Mouse (Mus musculus) neural tube, embryonic 14.5 days (tissue): Measurements from ENCODE around the gene Cercam. TPM values are rescaled to one million over a fixed set of nuclear protein-coding genes. Genes with fewer than 3 reads are reported as not detected.

Source experiments
- ATAC-seq: fragments of 200-750 bp; cut with Nextera tagmentation; 2 replicates; pipeline ENCODE4 v1.8.0; 2017; ENCODE audit warnings: low read depth, mild to moderate bottlenecking, moderate TSS enrichment, moderate library complexity
- H3K27ac ChIP-seq: fragments of 300-500 bp; sonication (generic); 2 replicates; pipeline ENCODE4 v1.5.1; 2014; ENCODE audit warnings: low read depth, mild to moderate bottlenecking, control low read depth, low read length, moderate library complexity, mixed read lengths
- H3K27me3 ChIP-seq: fragments of 300-500 bp; sonication (generic); 2 replicates; pipeline ENCODE4 v1.6.1; 2014; ENCODE audit warnings: low read length; ENCODE audit not compliant: control insufficient read depth, insufficient read depth
- H3K36me3 ChIP-seq: fragments of 300-500 bp; sonication (generic); 2 replicates; pipeline ENCODE4 v1.6.1; 2014; ENCODE audit warnings: low read length, mixed read lengths; ENCODE audit not compliant: control insufficient read depth, insufficient read depth
- H3K4me1 ChIP-seq: fragments of 300-500 bp; sonication (generic); 2 replicates; pipeline ENCODE4 v1.6.1; 2014; ENCODE audit warnings: low read length; ENCODE audit not compliant: control insufficient read depth, insufficient read depth
- H3K4me2 ChIP-seq: fragments of 300-500 bp; sonication (generic); 2 replicates; pipeline ENCODE4 v1.6.1; 2014; ENCODE audit warnings: mild to moderate bottlenecking, low read depth, low read length, control low read depth
- H3K4me3 ChIP-seq: fragments of 300-500 bp; sonication (generic); 2 replicates; pipeline ENCODE4 v1.5.1; 2014; ENCODE audit warnings: low read depth, low read length, control low read depth, mixed read lengths
- H3K9ac ChIP-seq: fragments of 300-500 bp; sonication (generic); replicated peaks from 2 replicates; pipeline ENCODE4 v1.6.1; 2014; ENCODE audit warnings: low read depth, mild to moderate bottlenecking, control low read depth, low read length, mixed read lengths
- H3K9me3 ChIP-seq: fragments of 300-500 bp; sonication (generic); 2 replicates; pipeline ENCODE4 v1.6.1; 2016; ENCODE audit warnings: low read length; ENCODE audit not compliant: control insufficient read depth
- WGBS: fragments of 180-500 bp; shearing (Covaris S2); extraction: QIAGEN DNeasy Blood & Tissue Kit; methylation state at CpG from one replicate; pipeline ENCODE4 v1.1.7; 2014; 5-methylcytosine and 5-hydroxymethylcytosine counted together
- polyA plus RNA-seq: library from polyadenylated mRNA; unstranded; fragments of >200 nt; fragmentation: Nextera tagmentation; extraction: Ambion mirVana; gene quantifications from 2 replicates; pipeline ENCODE4 v1.2.1, GENCODE M21; 2014

Gene Cercam
- polyA plus RNA-seq, 1 experiment from 2014 or later, result 22.9 TPM

- H3K4me1 ChIP-seq, result peaks cover 11% of the 10 kb centered on the region; the same call in 1 of the 2 replicates
- H3K4me3 ChIP-seq, result no peak overlapping the region
- H3K27ac ChIP-seq, result no peak overlapping the region
- H3K36me3 ChIP-seq, result no peaks in the 10 kb centered on the region
- ATAC-seq, result no peak
- H3K4me2 ChIP-seq, result no peak overlapping the region
- H3K27me3 ChIP-seq, result no peaks in the 10 kb centered on the region
- 5% methylated on average over 5 of the region's 5 CpGs for WGBS
- H3K9me3 ChIP-seq, result no peaks in the 10 kb centered on the region
- H3K9ac ChIP-seq, result no peak overlapping the region
Measured at GRCm38 (mm10) chr2:29858748-29859473, 10.1 kb upstream of the Cercam start.

GRCm38 (mm10) chr2:29865125-29865524 is 3.8 kb upstream of the Cercam start:
- Histone ChIP-seq H3K4me1 (peaks cover 9% of the 10 kb centered on the region; the same call in 1 of the 2 replicates), H3K27ac (no peak overlapping the region), H3K9me3 (no peaks in the 10 kb centered on the region), H3K27me3 (no peaks in the 10 kb centered on the region), H3K4me3 (no peak overlapping the region), H3K4me2 (no peak overlapping the region), H3K36me3 (no peaks in the 10 kb centered on the region), H3K9ac (no peak overlapping the region)
- no peak for ATAC-seq
- WGBS, result 75% methylated on average over 4 of the region's 4 CpGs

- WGBS, result 2% methylated on average over 17 of the region's 17 CpGs
- Histone ChIP-seq H3K4me3 (peak overlapping the region; percentile 40), H3K36me3 (0 out of 2 replicates have a peak, but pooled peaks cover 5% of the 10 kb centered on the region), H3K9ac (peak overlapping the region; percentile 56), H3K27me3 (no peaks in the 10 kb centered on the region), H3K4me1 (peaks cover 9% of the 10 kb centered on the region; the same call in 1 of the 2 replicates), H3K9me3 (no peaks in the 10 kb centered on the region), H3K4me2 (peak overlapping the region; percentile 72), H3K27ac (peak overlapping the region; percentile 34)
- peak; percentile 28; the same call in 1 of the 2 replicates for ATAC-seq
Measured at GRCm38 (mm10) chr2:29869646-29870451, 885 bp downstream of the Cercam start.

- no peak overlapping the region for H3K9ac ChIP-seq
Measured at GRCm38 (mm10) chr2:29872581-29873295, 3.8 kb downstream of the Cercam start.

GRCm38 (mm10) chr2:29873801-29874200 is 4.8 kb downstream of the Cercam start:
- Histone ChIP-seq H3K27ac (no peak overlapping the region), H3K4me3 (no peak overlapping the region), H3K9ac (no peak overlapping the region), H3K4me1 (peaks cover 9% of the 10 kb centered on the region; the same call in 1 of the 2 replicates), H3K27me3 (no peaks in the 10 kb centered on the region), H3K9me3 (no peaks in the 10 kb centered on the region), H3K4me2 (no peak overlapping the region), H3K36me3 (0 out of 2 replicates have a peak, but pooled peaks cover 12% of the 10 kb centered on the region)
- no peak for ATAC-seq
- 92% methylated on average over 4 of the region's 4 CpGs for WGBS

More at GRCm38 (mm10) chr2:29872581-29873295, 3.8 kb downstream of the Cercam start:
- Histone ChIP-seq H3K27me3 (no peaks in the 10 kb centered on the region), H3K36me3 (0 out of 2 replicates have a peak, but pooled peaks cover 12% of the 10 kb centered on the region), H3K4me1 (peaks cover 9% of the 10 kb centered on the region; the same call in 1 of the 2 replicates), H3K9me3 (no peaks in the 10 kb centered on the region), H3K4me3 (no peak overlapping the region), H3K4me2 (no peak overlapping the region), H3K27ac (no peak overlapping the region)
- 90% methylated on average over 10 of the region's 10 CpGs for WGBS
- no peak for ATAC-seq

- no peaks in the 10 kb centered on the region for H3K9me3 ChIP-seq
- H3K4me3 ChIP-seq, result no peak overlapping the region
- no peak overlapping the region for H3K9ac ChIP-seq
- H3K4me1 ChIP-seq, result no peaks in the 10 kb centered on the region
- H3K36me3 ChIP-seq, result peaks cover 12% of the 10 kb centered on the region; the same call in 1 of the 2 replicates
- no peak overlapping the region for H3K27ac ChIP-seq
- ATAC-seq, result peak; percentile 63; the same call in 1 of the 2 replicates
- 46% methylated on average over 4 of the region's 4 CpGs for WGBS
- no peak overlapping the region for H3K4me2 ChIP-seq
- H3K27me3 ChIP-seq, result no peaks in the 10 kb centered on the region
Measured at GRCm38 (mm10) chr2:29878061-29878460, 9.1 kb downstream of the Cercam start.

- no peak overlapping the region for H3K4me3 ChIP-seq
- no peaks in the 10 kb centered on the region for H3K27me3 ChIP-seq
- no peak overlapping the region for H3K9ac ChIP-seq
- no peaks in the 10 kb centered on the region for H3K4me1 ChIP-seq
- no peak overlapping the region for H3K4me2 ChIP-seq
- no peaks in the 10 kb centered on the region for H3K9me3 ChIP-seq
- no peak for ATAC-seq
- peaks cover 7% of the 10 kb centered on the region; the same call in 1 of the 2 replicates for H3K36me3 ChIP-seq
- WGBS, result 70% methylated on average over 8 of the region's 8 CpGs
- H3K27ac ChIP-seq, result no peak overlapping the region
Measured at GRCm38 (mm10) chr2:29879191-29879590, 10.2 kb downstream of the Cercam start.

- no peak overlapping the region for H3K9ac ChIP-seq
- H3K27ac ChIP-seq, result no peak overlapping the region
- WGBS, result 76% methylated on average over 17 of the region's 17 CpGs
- H3K4me3 ChIP-seq, result no peak overlapping the region
- no peaks in the 10 kb centered on the region for H3K4me1 ChIP-seq
- no peak for ATAC-seq
- H3K36me3 ChIP-seq, result peaks cover 7% of the 10 kb centered on the region; the same call in 1 of the 2 replicates
- H3K4me2 ChIP-seq, result no peak overlapping the region
- H3K27me3 ChIP-seq, result no peaks in the 10 kb centered on the region
- no peaks in the 10 kb centered on the region for H3K9me3 ChIP-seq
Measured at GRCm38 (mm10) chr2:29879964-29880830, 11.2 kb downstream of the Cercam start.
